Comparison of ENCODE assay signal across 15 mouse cellular contexts in genomic region chr16:93929370-93930032, GRCm38 (mm10).
"Had no signal": no experiment of that assay in that cellular context is flagged by ENCODE, and none has a peak within 500 bp of the region (broad histone marks: within the 10 kb centered on the region; RNA-seq: fewer than 3 reads in every experiment).

No protein-coding gene starts in this region.

- H3K9ac ChIP-seq: lung, embryonic 14.5 days; midbrain, embryonic 13.5 days; neural tube, embryonic 15.5 days had no signal

- H3K27ac ChIP-seq: left cerebral cortex, adult 2 months; limb, embryonic 10.5 days; midbrain, embryonic 13.5 days; neural tube, embryonic 15.5 days had no signal

- H3K4me3 ChIP-seq: left cerebral cortex, adult 2 months; limb, embryonic 10.5 days; midbrain, embryonic 13.5 days; myocyte; neural tube, embryonic 15.5 days had no signal

- H3K4me1 ChIP-seq: midbrain, embryonic 13.5 days had no signal

- H3K4me2 ChIP-seq: lung, embryonic 14.5 days; midbrain, embryonic 13.5 days; neural tube, embryonic 15.5 days had no signal

- ATAC-seq: hindbrain, embryonic 16.5 days; inflammation-experienced regulatory T-cells, adult 6 months; midbrain, embryonic 13.5 days had no signal

- H3K9me3 ChIP-seq: limb, embryonic 10.5 days; midbrain, embryonic 13.5 days; neural tube, embryonic 15.5 days had no signal

- H3K36me3 ChIP-seq: limb, embryonic 10.5 days; midbrain, embryonic 13.5 days; neural tube, embryonic 15.5 days had no signal

- DNase-seq: kidney, adult 18-20 months; kidney, postnatal 14 days; lung, embryonic 14.5 days; lung, postnatal 14 days; right cerebral cortex, postnatal 4 days; spleen, adult 18-20 months; thymus, adult 18-20 months; thymus, postnatal 14 days had no signal
